8 mouse cellular contexts compared by ENCODE assay signal in the genomic region with DNA sequence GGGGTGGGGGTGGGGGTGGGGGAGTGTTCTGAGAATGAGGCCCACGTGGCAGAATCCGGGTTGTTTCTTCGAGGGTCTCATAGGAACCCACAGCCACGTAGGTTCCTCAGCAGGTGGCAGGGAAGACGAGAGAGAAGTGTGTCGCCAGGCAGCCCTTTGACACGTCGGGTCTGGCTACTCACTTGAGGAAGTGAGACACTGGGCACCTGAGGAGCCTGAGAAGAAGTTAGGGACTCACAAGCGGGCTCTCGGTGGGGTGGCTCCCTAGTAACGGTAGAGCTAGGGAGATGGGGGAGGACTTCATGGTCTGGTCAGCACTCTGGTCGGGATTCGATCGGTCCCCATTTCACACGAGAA. TPM values are rescaled to one million over a fixed set of nuclear protein-coding genes. Genes with fewer than 3 reads are reported as not detected.
DNase-seq lines count a peak whose midpoint lies in the region; ATAC-seq lines count a peak whose summit lies in the region.

A gene (plus strand): TSS at position 79 of the 357 bp plus-strand sequence.

- H3K27ac ChIP-seq in heart, embryonic 12.5 days (ENCODE audit: poor library complexity, severe bottlenecking), result peak within 1 kb of the TSS; percentile 93
- H3K27ac ChIP-seq in midbrain, embryonic 14.5 days (replicated peaks; ENCODE audit: low read depth, low read length), result peak within 1 kb of the TSS; percentile 91

- peak within 1 kb of the TSS; percentile 72 for H3K4me3 ChIP-seq in heart, embryonic 12.5 days
- H3K4me3 ChIP-seq in midbrain, embryonic 14.5 days (replicated peaks; ENCODE audit: low read depth, low read length), result peak within 1 kb of the TSS; percentile 99

- peak; percentile 65 for DNase-seq in cerebellum, adult 11-12 months
- DNase-seq in cerebellum, adult 9-11 months, result no peak
- peak; percentile 45 for DNase-seq in urinary bladder, adult 2 months (ENCODE audit: low spot score)
- no peak for DNase-seq in urinary bladder, postnatal 25 days (ENCODE audit: low spot score)
- no peak for DNase-seq in layer of hippocampus, postnatal 25 days (ENCODE audit: extremely low spot score in 1 of 2, low spot score in 1 of 2)
- DNase-seq in midbrain, embryonic 14.5 days, result no peak
- DNase-seq in adipocyte (ENCODE audit: low spot score), result no peak

- no peaks in the 10 kb centered on the region for H3K9me3 ChIP-seq in heart, embryonic 12.5 days (replicated peaks)
- H3K9me3 ChIP-seq in midbrain, embryonic 14.5 days (ENCODE audit: control insufficient read depth, low read length), result no peaks in the 10 kb centered on the region

- WGBS in heart, embryonic 12.5 days, result under 1% methylated on average over 15 of the region's 15 CpGs
- WGBS in midbrain, embryonic 14.5 days, result under 1% methylated on average over 15 of the region's 15 CpGs

- H3K36me3 ChIP-seq in heart, embryonic 12.5 days, result peaks cover 27% of the 10 kb centered on the region
- H3K36me3 ChIP-seq in midbrain, embryonic 14.5 days (ENCODE audit: control insufficient read depth, insufficient read depth, low read length), result peaks cover 23% of the 10 kb centered on the region

- peak within 1 kb of the TSS; percentile 94 for H3K4me2 ChIP-seq in heart, embryonic 12.5 days
- H3K4me2 ChIP-seq in midbrain, embryonic 14.5 days (ENCODE audit: low read length), result peak within 1 kb of the TSS; percentile 73

- H3K9ac ChIP-seq in heart, embryonic 12.5 days, result peak within 1 kb of the TSS; percentile 91
- peak within 1 kb of the TSS; percentile 77 for H3K9ac ChIP-seq in midbrain, embryonic 14.5 days (replicated peaks; ENCODE audit: low read length)

- peak; percentile 61 for ATAC-seq in heart, embryonic 12.5 days (ENCODE audit: insufficient number of reproducible peaks, low FRiP score)
- ATAC-seq in midbrain, embryonic 14.5 days (ENCODE audit: low FRiP score, low TSS enrichment), result peak; percentile 49

- H3K4me1 ChIP-seq in heart, embryonic 12.5 days (replicated peaks), result peaks cover 18% of the 10 kb centered on the region
- H3K4me1 ChIP-seq in midbrain, embryonic 14.5 days (ENCODE audit: control insufficient read depth, insufficient read depth, low read length), result peaks cover 19% of the 10 kb centered on the region

- H3K27me3 ChIP-seq in heart, embryonic 12.5 days (replicated peaks), result no peaks in the 10 kb centered on the region
- H3K27me3 ChIP-seq in midbrain, embryonic 14.5 days (ENCODE audit: control insufficient read depth, insufficient read depth, low read length), result no peaks in the 10 kb centered on the region

RNA-seq across cellular contexts. Expression of the gene that starts here (rescaled TPM):
- 40.5 and 48.2 TPM in 2 replicates for polyA plus RNA-seq in urinary bladder, adult 2 months (2012; rRNA removed)
- 98.2 and 103 TPM in 2 replicates for polyA plus RNA-seq in heart, embryonic 12.5 days (2016; fragmentation: Nextera tagmentation; extraction: Ambion mirVana)
- total RNA-seq in layer of hippocampus, postnatal 25 days (2021), result 10 to 100 TPM; 37.8 to 42.2 TPM
- polyA plus RNA-seq in midbrain, embryonic 14.5 days (2014; fragmentation: Nextera tagmentation; extraction: Ambion mirVana), result 78.2 and 84.3 TPM in 2 replicates

Comparison
In these comparisons a context has a peak if more than half of its experiments do, and no peak if none do; other contexts are left out.
1. DNase-seq: peak in cerebellum, adult 11-12 months (single experiment) and urinary bladder, adult 2 months (single experiment); none in cerebellum, adult 9-11 months (single experiment), urinary bladder, postnatal 25 days (single experiment), layer of hippocampus, postnatal 25 days (0 of 2), midbrain, embryonic 14.5 days (single experiment) and adipocyte (single experiment).